Mouse (Mus musculus) heart, postnatal 0 days (tissue): Measurements from ENCODE around the gene Mindy1.

ENCODE experiments used
- CTCF ChIP-seq: IDR thresholded peaks from 2 replicates; pipeline ENCODE4 v1.5.1; 2016; ENCODE audit warnings: antibody characterized with exemption, control low read depth, low read depth
- EP300 ChIP-seq: IDR thresholded peaks from 2 replicates; pipeline ENCODE4 v1.6.1; 2016; ENCODE audit warnings: antibody characterized with exemption, low read depth

DNA sequence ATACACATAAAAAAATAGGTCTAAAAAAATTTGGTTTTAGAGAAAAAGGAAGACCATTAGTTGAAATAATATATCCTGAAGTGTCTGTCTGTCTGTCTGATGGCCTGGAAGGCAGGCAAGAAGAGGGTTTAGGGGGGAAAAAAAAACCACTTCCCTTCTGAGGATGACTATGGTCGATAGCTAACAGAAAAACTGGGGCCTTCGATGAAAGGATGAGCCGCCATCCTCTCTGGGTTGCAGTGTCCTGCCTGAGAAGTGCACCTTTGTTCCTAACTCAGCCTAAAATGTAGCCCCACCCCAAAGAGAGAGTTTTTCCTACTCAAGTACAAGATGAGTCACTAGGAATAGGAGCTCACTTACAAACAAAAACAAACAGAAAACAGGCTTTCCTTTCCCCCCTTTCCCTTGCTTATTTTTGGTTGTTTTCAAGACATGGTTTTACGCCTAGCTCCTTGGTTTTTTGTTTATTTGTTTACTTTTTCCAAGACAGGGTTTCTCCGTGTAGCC is 4.7 kb upstream of the Mindy1 start:
- TF ChIP-seq EP300 (no peak), CTCF (no peak)
